Mouse (Mus musculus) lung, postnatal 0 days (tissue): ENCODE data around the gene Dennd5b. TPM values are rescaled to one million over a fixed set of nuclear protein-coding genes. Genes with fewer than 3 reads are reported as not detected.
A peak's percentile ranks its signal among the peaks of the same experiment; 100 is the strongest.

Experiments
- ATAC-seq: fragments of 200-750 bp; cut with Nextera tagmentation; 2 replicates; pipeline ENCODE4 v1.8.0; 2017; ENCODE audit warnings: moderate library complexity
- DNase-seq: peaks from one replicate; pipeline ENCODE4 v3.0.0-alpha.2; 2016; ENCODE audit warnings: low spot score
- H3K27ac ChIP-seq: fragments of 300-500 bp; sonication (generic); 2 replicates; pipeline ENCODE4 v1.5.1; 2014; ENCODE audit warnings: antibody characterized with exemption, mild to moderate bottlenecking, low read length, mixed read lengths
- H3K27me3 ChIP-seq: fragments of 300-500 bp; sonication (generic); replicated peaks from 2 replicates; pipeline ENCODE4 v1.6.1; 2014; ENCODE audit warnings: low read length, mixed read lengths; ENCODE audit not compliant: insufficient read depth
- H3K36me3 ChIP-seq: fragments of 300-500 bp; sonication (generic); 2 replicates; pipeline ENCODE4 v1.6.1; 2014; ENCODE audit warnings: low read length, mixed read lengths; ENCODE audit not compliant: insufficient read depth
- H3K4me1 ChIP-seq: fragments of 300-500 bp; sonication (generic); 2 replicates; pipeline ENCODE4 v1.6.1; 2014; ENCODE audit warnings: antibody characterized with exemption, low read depth, low read length, mixed read lengths; ENCODE audit not compliant: insufficient read depth
- H3K4me2 ChIP-seq: fragments of 300-500 bp; sonication (generic); replicated peaks from 2 replicates; pipeline ENCODE4 v1.6.1; 2014; ENCODE audit warnings: low read depth, mild to moderate bottlenecking, low read length, moderate library complexity, mixed read lengths
- H3K4me3 ChIP-seq: fragments of 300-500 bp; sonication (generic); 2 replicates; pipeline ENCODE4 v1.5.1; 2014; ENCODE audit warnings: low read depth, low read length
- H3K9ac ChIP-seq: fragments of 300-500 bp; sonication (generic); replicated peaks from 2 replicates; pipeline ENCODE4 v1.6.1; 2014; ENCODE audit warnings: low read depth, mild to moderate bottlenecking
- H3K9me3 ChIP-seq: fragments of 300-500 bp; sonication (generic); 2 replicates; pipeline ENCODE4 v1.6.1; 2016; ENCODE audit warnings: low read length, mixed read lengths
- CTCF ChIP-seq: IDR thresholded peaks from 2 replicates; pipeline ENCODE4 v1.5.1; 2016; ENCODE audit warnings: antibody characterized with exemption, mild to moderate bottlenecking
- EP300 ChIP-seq: IDR thresholded peaks from 2 replicates; pipeline ENCODE4 v1.6.1; 2016; ENCODE audit warnings: antibody characterized with exemption, mild to moderate bottlenecking, control low read depth
- WGBS: fragments of 180-500 bp; shearing (Covaris S2); extraction: QIAGEN DNeasy Blood & Tissue Kit; methylation state at CpG from one replicate; pipeline ENCODE4 v1.1.7; 2014; 5-methylcytosine and 5-hydroxymethylcytosine counted together
- polyA plus RNA-seq: library from polyadenylated mRNA; unstranded; fragments of >200 nt; fragmentation: Nextera tagmentation; extraction: Ambion mirVana; gene quantifications from 2 replicates; pipeline ENCODE4 v1.2.1, GENCODE M21; 2015

The Dennd5b gene
- polyA plus RNA-seq, 1 experiment from 2014 or later: 3.6 TPM

DNA sequence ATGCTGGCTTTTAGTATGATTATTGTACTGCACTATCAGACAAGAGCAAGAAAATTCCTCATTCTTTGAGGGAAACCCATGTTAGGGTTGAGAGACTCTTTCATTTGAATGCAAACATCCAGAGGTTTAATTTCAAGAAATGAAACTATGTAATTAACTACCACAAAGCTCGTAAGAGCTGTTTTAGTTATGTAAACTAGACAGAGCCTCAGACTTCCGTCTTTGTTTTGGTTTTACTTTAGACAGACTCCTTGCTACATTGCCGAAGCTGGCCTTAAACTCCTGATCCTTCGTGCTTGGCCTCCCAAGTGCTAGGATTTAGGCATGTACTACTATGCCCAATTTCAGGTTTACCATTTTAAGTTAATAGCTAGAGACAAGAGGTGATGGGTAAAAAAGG lies 61.4 kb downstream of the Dennd5b start:
- no peak for DNase-seq

DNA sequence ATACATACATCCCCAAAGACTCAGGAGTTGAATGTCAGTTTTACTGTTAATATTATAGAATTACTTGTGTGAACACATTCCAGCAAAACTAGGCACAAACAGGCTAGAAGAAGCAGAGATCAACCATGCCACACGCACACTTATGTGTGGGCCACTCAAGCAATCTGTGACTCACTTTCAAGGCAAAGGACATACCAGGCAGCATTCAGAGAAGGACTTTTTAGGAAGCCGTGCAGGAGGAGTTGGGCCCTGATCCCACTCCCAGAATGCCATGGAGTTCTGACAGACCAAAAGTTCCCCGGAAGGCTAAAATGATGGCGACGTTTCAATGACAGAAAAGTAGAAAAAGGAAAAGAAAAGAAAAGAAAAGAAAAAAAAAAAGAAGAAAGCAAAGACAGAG lies 69.3 kb downstream of the Dennd5b start:
- WGBS: 88% methylated on average over 5 of the region's 5 CpGs
- ATAC-seq: no peak
- no peaks in the 10 kb centered on the region for H3K4me1 ChIP-seq
- no peak overlapping the region for H3K27ac ChIP-seq
- no peak overlapping the region for H3K4me2 ChIP-seq
- no peaks in the 10 kb centered on the region for H3K27me3 ChIP-seq
- TF ChIP-seq CTCF: no peak
- no peak for TF ChIP-seq EP300
- H3K36me3 ChIP-seq: no peaks in the 10 kb centered on the region
- no peak overlapping the region for H3K9ac ChIP-seq
- DNase-seq: no peak
- no peaks in the 10 kb centered on the region for H3K9me3 ChIP-seq
- H3K4me3 ChIP-seq: no peak overlapping the region

More for the DNA sequence above, 61.4 kb downstream of the Dennd5b start:
- Histone ChIP-seq H3K36me3 (no peaks in the 10 kb centered on the region), H3K4me2 (no peak overlapping the region), H3K27ac (no peak overlapping the region), H3K4me3 (no peak overlapping the region), H3K4me1 (no peaks in the 10 kb centered on the region), H3K9me3 (no peaks in the 10 kb centered on the region), H3K9ac (no peak overlapping the region), H3K27me3 (no peaks in the 10 kb centered on the region)
- ATAC-seq: no peak
- TF ChIP-seq EP300 (no peak), CTCF (no peak)
- WGBS: 83% methylated on average over 4 of the region's 4 CpGs

DNA sequence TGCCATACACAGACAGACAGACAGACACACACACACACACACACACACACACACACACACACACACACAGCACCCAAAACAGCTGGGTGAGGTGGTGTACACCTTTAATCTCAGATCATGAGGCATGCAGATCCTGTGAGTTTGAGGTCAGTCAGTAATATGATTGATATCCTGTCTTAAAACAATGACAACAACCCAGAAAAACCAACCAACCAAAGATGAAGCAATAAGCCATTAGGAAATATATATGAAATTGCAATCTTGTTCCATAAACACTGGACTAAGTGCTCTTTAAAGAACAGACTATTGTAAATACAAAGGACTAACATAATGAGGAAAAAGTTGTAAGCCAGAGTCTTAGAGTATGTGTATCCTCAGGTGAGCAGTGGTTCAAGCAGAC lies 70.1 kb downstream of the Dennd5b start:
- no peaks in the 10 kb centered on the region for H3K9me3 ChIP-seq
- no peaks in the 10 kb centered on the region for H3K4me1 ChIP-seq
- no peaks in the 10 kb centered on the region for H3K36me3 ChIP-seq
- no peak overlapping the region for H3K27ac ChIP-seq
- H3K4me3 ChIP-seq: no peak overlapping the region
- no peaks in the 10 kb centered on the region for H3K27me3 ChIP-seq
- peak; percentile 44 for DNase-seq
- TF ChIP-seq CTCF (no peak), EP300 (no peak)
- H3K4me2 ChIP-seq: no peak overlapping the region
- no peak overlapping the region for H3K9ac ChIP-seq
- ATAC-seq: peak; percentile 23; the same call in 1 of the 2 replicates

DNA sequence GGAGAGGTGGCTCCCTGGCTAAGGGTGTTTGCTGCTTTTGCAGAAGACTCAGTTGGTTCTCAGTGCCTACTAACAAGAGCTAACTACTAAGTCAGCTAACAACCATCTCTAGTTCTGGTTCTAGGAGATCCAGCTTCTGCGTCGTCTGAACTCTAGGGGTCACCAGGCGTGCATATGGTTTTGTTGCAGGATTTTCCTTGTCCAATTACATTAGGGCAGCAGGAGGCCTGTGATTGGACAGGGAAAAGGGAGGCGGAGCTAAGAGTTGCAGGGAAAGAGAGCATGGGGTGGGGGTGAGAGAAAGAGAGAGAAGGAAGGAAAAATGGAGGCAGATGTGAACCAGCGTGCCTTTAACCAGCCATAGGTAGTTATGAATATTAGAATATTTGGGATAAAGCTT lies 83.0 kb downstream of the Dennd5b start:
- H3K27me3 ChIP-seq: no peaks in the 10 kb centered on the region
- DNase-seq (no peak), ATAC-seq (no peak)
- no peaks in the 10 kb centered on the region for H3K9me3 ChIP-seq
- H3K27ac ChIP-seq: no peak overlapping the region
- H3K4me1 ChIP-seq: no peaks in the 10 kb centered on the region
- WGBS: 82% methylated on average over 5 of the region's 5 CpGs
- TF ChIP-seq CTCF (no peak), EP300 (no peak)
- no peak overlapping the region for H3K4me2 ChIP-seq
- no peak overlapping the region for H3K4me3 ChIP-seq
- no peaks in the 10 kb centered on the region for H3K36me3 ChIP-seq
- no peak overlapping the region for H3K9ac ChIP-seq

DNA sequence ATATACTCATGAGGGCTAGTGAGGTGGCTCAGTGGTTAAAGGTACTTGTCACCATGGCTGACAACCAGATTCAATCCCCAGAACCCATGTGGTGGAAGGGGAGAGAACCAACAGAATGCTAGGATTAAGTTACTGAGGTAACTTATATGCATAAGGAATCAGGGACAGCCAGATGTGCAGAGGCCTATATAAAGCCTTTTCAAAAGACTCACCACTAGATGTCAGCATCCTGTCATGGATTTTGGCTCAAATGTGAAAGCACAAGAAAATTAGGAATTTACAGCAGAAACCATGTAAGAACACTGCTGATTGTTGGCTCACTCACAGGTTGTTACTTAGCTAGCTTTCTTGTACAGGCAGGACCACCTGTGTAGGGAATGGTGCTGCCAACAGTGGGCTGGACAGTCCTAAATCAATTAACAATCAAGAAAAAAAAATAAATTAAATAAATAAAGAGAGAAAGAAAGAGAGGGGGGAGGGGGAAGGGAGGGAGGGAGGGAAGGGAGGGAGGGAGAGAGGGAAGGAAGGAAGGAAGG lies 90.6 kb downstream of the Dennd5b start:
- H3K27ac ChIP-seq: no peak overlapping the region
- no peak for TF ChIP-seq EP300
- peak; percentile 72 for TF ChIP-seq CTCF
- H3K36me3 ChIP-seq: no peaks in the 10 kb centered on the region
- no peak; the same call in 1 of the 2 replicates for ATAC-seq
- no peaks in the 10 kb centered on the region for H3K9me3 ChIP-seq
- no peaks in the 10 kb centered on the region for H3K4me1 ChIP-seq
- DNase-seq: peak; percentile 83
- no peak overlapping the region for H3K4me2 ChIP-seq
- no peaks in the 10 kb centered on the region for H3K27me3 ChIP-seq
- H3K9ac ChIP-seq: no peak overlapping the region
- H3K4me3 ChIP-seq: no peak overlapping the region

DNA sequence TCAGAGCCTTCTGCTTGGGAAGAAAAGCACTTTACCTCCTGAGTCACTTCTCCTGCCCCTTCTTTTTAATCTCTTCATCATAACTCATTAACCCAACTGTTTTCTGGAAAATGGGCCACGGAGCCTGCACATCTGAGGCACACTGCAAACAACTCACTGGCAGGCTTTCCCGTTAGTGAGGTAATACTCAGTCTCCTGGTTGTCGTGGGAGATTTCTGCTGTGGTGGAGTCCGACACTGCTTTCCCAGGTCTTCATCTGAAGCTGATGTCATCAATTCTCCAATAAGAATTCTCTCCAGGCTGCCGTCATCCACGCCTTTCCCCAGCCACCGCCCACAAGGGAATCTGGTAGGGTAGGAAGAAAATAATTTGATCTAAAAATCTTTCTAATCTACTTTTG lies 96.5 kb downstream of the Dennd5b start:
- no peak for DNase-seq
- Histone ChIP-seq H3K4me1 (no peaks in the 10 kb centered on the region), H3K36me3 (no peaks in the 10 kb centered on the region), H3K4me2 (no peak overlapping the region), H3K9me3 (no peaks in the 10 kb centered on the region), H3K4me3 (no peak overlapping the region), H3K27me3 (no peaks in the 10 kb centered on the region), H3K27ac (no peak overlapping the region), H3K9ac (no peak overlapping the region)
- TF ChIP-seq CTCF (no peak), EP300 (no peak)
- WGBS: 86% methylated on average over 7 of the region's 7 CpGs
- ATAC-seq: no peak
